Mouse (Mus musculus) cerebellum, adult 18-20 months (tissue): ENCODE measurements at regions not wholly inside any gene's neighbourhood (a gene's known extent, or its start where the extent isn't known, plus 50 kb on each side); places are given as distances from the start of the nearest gene placed in this dataset.

Source experiments
- DNase-seq, 2 experiments: peaks; one replicate each; pipeline ENCODE4 v3.0.0; 2021

DNA sequence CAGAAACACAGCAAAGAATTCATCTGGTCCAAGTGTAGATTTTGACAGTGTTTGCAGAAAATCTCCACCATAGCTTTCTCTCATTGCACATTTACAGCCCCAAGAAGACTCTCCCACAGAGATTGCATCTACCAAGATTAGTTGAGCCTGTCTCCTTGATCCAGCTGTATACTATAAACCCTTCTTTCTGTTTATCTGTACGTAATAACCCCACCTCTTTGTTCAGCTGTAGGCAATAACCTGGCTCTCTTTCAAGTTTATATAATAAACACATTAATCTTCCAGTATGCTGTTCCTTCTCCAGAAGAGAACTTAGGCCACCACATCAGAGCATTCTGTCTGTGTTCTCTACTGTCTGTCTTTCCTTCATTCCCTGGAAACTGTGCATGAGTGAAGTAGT is 594.9 kb upstream of the Fam92a start:
- no peak for DNase-seq

DNA sequence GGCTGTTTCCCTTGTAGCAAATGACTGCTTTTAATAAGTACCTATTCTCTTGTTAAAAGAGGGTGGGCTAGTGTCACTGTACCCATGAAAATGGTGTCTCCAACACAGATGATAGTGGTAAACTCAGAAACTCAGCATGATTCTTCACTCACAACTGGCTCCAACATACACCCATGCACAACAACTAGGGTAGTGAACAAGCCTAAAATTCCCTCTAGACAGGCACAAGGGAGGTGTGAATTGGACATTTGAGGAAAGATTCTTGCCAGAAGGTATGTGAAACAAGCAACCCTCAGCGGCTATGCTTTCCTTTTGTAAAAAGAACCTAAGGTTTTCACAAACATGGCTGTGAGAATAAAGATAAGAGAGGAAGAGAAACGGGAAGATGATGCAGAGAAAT is 579.0 kb upstream of the Fam92a start:
- no peak for DNase-seq

- no peak for DNase-seq
Measured at GRCm38 (mm10) chr4:12749874-12750273, 578.1 kb upstream of the Fam92a start.

DNA sequence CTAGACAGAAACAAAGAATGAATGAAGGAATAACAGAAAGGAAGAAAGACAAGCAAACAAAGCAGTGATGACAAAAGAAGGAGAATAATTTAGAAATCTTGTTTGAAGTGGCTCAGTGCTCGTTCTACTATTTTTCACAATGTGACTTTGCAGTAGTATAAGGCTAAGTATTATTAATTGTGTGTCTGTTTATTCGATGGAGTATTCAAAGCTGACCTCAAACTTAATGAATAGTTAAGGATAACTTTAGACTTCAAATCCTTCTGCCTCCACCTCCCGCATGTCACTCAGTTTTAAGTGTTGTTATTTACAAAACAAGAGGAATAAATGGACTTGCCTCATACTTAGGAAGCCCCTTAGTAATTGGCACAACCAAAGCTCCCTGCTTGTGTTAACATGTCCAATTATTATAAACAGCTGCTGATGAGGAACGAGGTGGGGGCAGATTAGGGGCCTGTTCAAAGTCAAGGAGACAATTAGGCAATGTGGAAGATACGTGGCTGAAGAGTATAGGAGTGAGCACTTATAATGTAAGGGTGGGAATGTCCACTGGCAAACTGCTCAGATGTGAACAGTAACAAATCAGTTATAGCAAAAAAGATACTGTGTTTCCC is 572.0 kb upstream of the Fam92a start:
- no peak for DNase-seq

GRCm38 (mm10) chr4:12736411-12736810 is 564.6 kb upstream of the Fam92a start:
- DNase-seq = no peak

DNA sequence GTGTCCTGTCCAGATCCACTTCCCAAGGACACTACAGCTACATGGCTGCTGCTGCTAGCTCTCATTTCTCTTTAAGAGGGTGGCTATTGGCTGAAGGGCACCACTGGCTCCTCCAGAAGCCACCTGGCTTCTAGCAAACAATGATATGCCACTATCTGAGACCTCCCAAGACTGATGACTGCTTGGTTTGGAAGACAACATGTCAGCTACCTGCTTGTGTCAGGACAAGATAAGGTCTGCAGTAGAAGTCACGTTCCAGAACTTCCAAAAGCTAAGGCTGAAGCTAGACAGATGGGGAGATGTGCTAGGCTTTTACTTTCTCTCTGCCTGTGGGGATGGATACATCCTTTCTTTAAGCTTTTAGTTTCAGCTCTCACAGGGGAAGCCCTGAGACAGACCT is 528.4 kb upstream of the Fam92a start:
- DNase-seq = no peak

- DNase-seq = no peak
Measured at GRCm38 (mm10) chr4:12677814-12678213, 506.0 kb upstream of the Fam92a start.

DNA sequence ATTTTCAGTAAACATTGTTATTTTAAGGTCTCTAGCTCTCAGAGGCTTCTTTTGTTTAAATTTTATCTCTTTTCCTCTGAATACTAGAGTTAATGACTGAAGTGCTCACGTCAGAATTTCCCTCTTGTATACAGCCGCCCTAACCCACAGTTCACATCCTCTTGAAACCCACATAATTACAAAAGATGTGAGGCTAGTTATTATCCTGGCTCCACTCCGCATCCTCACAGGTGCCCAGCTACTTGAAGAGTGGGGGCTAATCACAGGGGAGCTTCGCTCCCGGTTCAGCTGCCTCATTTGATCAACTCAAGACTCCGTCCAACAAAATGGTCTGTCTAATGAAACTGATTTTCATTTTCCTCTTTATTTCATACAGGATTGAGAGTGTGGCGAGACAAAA is 499.6 kb upstream of the Fam92a start:
- DNase-seq = no peak

DNA sequence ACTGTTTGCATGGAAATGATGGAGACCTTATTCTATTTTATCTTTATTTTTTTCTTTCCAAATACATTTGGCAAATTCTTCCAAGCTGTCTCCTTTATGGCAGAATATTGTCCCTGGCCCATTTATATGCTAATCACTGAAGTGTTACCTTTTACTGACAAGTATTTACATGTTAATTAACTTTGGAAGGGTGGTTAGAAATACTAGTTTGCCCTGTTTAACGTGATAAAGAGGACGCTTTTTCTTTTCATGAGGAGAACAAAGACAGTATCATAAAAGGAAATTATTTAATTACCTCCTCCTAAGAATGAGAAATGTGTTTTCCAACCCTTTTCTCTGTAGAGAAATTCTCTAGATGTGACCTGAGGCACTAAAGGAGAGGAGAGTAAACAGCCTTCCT is 491.4 kb upstream of the Fam92a start:
- DNase-seq = no peak

- no peak for DNase-seq
Measured at GRCm38 (mm10) chr4:12662683-12663082, 490.9 kb upstream of the Fam92a start.

GRCm38 (mm10) chr4:12659084-12659483 is 487.3 kb upstream of the Fam92a start:
- no peak for DNase-seq

DNA sequence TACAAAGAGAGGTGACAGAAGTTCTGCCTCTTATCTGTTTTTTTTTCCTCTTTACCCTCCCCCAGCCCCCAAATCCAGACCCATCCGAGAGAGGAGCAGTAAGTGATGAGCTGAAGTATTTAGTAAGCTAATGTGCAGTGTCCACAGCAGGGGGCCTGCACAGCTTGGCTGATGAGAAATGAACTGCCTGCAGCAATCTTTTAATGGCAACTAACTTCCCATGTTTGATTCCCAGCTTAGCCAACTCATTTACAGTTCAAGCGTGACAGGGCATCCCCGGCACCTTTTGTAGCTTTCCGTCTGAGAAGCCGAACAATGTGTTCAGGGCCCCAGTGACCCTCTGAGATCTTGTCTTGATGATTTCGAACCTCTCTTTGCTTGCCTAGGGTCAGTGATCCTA is 486.8 kb upstream of the Fam92a start:
- no peak for DNase-seq

DNA sequence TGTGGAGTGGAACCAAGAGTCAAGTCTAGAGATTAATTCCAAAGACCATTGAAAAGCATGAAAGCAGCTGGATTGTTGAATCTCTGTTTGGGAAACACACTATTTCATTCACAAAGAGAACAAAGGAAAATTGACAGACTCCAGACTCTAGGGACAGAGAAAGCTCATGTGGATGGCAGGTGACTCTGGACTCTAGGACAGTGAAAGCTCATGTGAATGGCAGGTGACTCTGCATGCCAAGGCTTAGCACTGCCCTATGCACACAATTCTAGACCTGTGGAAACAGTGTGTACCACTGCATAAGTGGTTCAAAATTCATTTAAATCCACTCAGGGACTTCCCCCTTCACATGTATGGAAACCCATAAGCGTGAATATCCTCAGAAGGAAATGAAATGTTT is 486.0 kb upstream of the Fam92a start:
- no peak for DNase-seq

DNA sequence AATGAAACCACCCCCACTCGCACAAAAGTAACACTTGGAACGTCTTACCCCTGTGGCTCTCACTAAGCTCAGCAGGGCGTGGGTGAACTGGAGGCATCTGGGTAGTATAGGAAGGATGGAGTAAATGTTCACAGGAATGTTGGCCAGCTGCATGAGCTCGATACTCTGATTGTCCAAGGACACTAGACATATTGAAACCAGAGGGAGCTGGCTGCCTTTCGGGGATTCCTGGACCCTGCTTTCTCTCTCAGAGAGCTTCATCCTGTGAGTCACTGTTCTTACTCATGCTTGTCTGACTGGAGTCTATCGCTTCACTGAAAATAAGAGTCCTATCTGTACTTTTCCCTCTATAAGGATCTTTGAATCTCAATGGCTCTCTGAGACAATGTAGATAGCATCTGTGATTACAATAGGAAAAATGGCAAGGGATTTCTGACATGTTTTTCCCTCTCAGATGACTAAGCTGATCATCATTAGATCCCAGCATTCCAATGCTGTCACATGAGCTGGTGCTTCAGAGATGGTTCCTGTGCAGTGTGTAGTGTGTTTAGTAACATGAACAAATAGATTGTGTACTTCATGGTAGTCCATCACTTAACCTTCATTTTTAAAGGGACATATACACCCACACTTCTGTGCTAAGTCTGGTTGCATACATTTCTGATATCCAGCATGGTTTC is 485.2 kb upstream of the Fam92a start:
- no peak for DNase-seq

GRCm38 (mm10) chr4:12655457-12656228 is 483.8 kb upstream of the Fam92a start:
- DNase-seq = no peak

GRCm38 (mm10) chr4:12654568-12655456 is 483.0 kb upstream of the Fam92a start:
- no peak for DNase-seq

DNA sequence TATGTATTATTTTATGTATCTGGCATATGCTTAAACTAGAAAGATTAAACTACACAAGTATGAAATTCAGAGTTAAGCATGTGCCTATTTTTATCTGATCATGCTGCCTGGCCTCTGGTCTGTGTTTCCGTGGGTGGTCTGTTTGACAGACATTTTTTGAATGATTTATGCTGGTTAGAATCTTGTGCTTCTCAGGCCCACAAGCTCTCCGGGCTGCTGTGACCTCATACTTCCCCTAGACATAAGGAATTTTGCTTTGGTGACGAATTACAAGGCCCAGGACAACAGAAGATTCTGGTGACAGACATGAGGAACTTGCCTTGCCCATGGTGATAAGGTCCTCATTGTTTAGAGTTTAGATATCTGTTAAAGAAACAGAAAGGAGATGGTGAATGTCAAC is 475.9 kb upstream of the Fam92a start:
- DNase-seq = no peak

GRCm38 (mm10) chr4:12642525-12642928 is 470.7 kb upstream of the Fam92a start:
- no peak for DNase-seq

DNA sequence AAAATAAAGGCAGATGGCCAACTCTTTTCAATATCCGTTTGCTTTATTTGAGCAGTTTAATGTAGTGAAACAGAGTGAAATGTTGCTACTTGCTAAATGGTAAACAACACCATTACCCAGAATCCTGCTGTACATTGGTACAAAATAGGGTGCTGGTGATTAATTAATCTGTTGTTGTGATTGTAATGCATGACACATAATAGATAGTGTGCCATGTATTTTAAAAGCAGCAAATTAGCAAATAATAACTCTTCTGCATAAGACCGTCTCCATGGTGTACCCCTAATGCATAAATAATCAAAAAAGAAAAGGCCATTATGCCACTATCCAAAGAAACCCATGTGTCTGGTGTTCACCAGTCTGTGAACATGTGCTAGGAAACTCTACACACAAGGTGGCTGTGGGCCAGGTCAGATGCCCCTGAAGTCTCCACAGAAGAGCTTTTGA is 457.6 kb upstream of the Fam92a start:
- DNase-seq = no peak

GRCm38 (mm10) chr4:12628702-12629374 is 457.0 kb upstream of the Fam92a start:
- no peak for DNase-seq

- DNase-seq = no peak
Measured at GRCm38 (mm10) chr4:12627158-12627871, 455.5 kb upstream of the Fam92a start.

GRCm38 (mm10) chr4:12620756-12621270 is 449.0 kb upstream of the Fam92a start:
- no peak for DNase-seq
